Mouse (Mus musculus): ENCODE data around the gene Plppr1.
A peak's percentile ranks its signal among the peaks of the same experiment; 100 is the strongest.

Plppr1 gene

DNA sequence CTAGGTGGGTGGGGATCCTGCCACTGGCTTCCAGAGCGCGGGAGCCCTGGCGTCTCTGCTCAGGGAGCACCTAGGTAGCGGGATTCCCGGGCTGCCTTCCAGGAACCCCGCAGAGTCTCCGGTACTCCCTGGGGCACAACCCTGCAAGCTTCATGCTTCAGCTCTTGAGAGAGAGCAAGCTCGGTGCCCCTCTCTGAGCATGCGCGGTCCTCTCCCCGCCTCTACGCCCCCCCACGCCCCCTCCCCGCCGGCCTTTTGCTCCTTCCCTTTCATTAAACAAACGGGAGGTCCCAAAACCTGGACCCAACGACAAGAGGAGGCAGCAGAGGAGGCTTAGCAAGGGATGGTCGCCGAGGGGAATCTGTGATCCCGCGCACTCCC, at the start of gene Plppr1:
Gene Plppr1 (plus strand): TSS at position 253 of the 381 bp plus-strand sequence.
- DNase-seq: peak; percentile 41

DNA sequence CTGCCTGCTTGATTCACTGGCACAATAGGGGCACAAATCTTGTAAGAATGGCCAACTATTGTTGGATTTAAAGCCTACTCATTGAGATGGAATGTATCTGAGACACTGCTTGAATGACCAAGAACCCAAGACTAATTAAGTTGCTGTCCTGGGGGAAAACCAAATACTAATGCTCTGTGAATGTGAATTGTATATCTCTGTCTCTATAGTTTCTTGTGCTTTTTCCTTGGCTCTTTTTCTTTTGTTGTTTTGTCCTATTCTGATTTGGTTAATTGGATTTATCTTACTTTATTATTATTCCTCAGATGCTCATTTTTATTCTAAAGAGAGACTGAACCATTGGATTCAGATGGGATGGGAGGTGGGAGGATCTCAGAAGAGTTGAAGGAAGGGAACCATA, 42.4 kb upstream of the Plppr1 start:
- no peak for DNase-seq

- no peak for DNase-seq
Observed at GRCm38 (mm10) chr4:49023221-49023620, 35.9 kb upstream of the Plppr1 start.

GRCm38 (mm10) chr4:49038311-49038710, 20.8 kb upstream of the Plppr1 start:
- DNase-seq: no peak

- DNase-seq: no peak
Observed at GRCm38 (mm10) chr4:49039854-49040253, 19.2 kb upstream of the Plppr1 start.

GRCm38 (mm10) chr4:49041655-49042054, 17.4 kb upstream of the Plppr1 start:
- DNase-seq: peak; percentile 92

GRCm38 (mm10) chr4:49050628-49051027, 8.4 kb upstream of the Plppr1 start:
- no peak for DNase-seq

DNA sequence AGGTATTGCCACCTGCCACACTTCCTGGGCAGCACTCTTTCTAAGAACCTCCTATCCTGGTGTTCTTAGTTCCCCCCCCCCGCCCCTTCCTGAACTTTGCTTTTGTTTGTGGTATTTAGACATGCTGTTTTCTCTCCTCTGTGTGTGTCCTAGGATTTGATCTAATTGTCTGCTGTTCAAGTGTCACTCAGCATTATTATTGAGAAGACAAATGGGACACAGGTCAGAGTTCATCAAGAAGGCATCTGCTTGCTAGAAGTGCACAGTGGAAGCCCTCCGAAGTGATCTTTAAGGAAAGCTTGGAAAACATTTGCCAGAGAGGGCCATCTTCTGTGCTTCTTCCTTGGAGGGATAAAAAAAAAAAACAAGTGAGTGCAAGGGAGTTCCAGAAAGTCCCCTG, 1.2 kb upstream of the Plppr1 start:
- DNase-seq: no peak

DNA sequence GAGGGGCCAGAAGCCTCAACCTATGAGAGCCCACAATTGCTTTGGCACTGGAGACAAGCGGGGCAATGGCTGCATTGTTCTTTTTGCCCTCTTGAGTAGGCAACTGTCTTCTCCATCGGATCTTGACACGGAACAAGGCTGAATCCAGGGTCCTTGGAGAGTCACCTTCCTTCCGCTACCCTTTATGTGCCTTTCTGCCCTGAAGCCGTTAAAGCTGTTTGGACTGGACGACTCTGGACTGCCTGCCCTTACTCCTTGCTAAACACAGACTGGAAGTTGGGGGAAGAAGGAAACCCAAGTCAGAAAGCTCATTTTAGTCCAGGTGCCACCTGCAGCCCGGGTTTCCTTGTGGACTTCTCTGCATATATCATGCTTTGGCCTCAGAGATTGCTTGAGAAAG, 516 bp upstream of the Plppr1 start:
- DNase-seq: no peak

GRCm38 (mm10) chr4:49059402-49060381, 619 bp downstream of the Plppr1 start:
- DNase-seq: no peak

GRCm38 (mm10) chr4:49069471-49069870, 10.4 kb downstream of the Plppr1 start:
- no peak for DNase-seq

- peak; percentile 91 for DNase-seq
Observed at GRCm38 (mm10) chr4:49072886-49073285, 13.8 kb downstream of the Plppr1 start.

GRCm38 (mm10) chr4:49075881-49076280, 16.8 kb downstream of the Plppr1 start:
- DNase-seq: no peak

GRCm38 (mm10) chr4:49079399-49079798, 20.3 kb downstream of the Plppr1 start:
- no peak for DNase-seq

DNA sequence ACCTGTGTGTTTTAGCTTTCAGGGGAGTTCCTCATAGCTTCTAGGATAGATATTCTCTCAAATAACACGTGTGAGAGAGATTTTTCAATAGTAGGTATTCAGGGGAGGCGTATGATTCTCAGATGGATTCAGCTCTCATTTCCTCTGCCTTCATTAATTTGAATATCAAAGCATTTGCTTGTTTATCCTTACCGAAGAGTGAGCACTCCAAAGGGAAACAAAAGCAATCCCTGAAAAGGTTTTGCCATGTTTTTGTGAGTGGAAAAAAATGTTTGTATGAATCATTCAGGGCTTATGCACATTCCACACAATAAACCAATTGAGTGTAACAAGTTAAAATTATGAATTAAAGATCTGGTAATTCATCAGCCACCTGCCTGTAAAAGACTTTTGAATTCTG, 29.1 kb downstream of the Plppr1 start:
- no peak for DNase-seq

- no peak for DNase-seq
Observed at GRCm38 (mm10) chr4:49090461-49090860, 31.4 kb downstream of the Plppr1 start.

- DNase-seq: no peak
Observed at GRCm38 (mm10) chr4:49099448-49099847, 40.4 kb downstream of the Plppr1 start.

DNA sequence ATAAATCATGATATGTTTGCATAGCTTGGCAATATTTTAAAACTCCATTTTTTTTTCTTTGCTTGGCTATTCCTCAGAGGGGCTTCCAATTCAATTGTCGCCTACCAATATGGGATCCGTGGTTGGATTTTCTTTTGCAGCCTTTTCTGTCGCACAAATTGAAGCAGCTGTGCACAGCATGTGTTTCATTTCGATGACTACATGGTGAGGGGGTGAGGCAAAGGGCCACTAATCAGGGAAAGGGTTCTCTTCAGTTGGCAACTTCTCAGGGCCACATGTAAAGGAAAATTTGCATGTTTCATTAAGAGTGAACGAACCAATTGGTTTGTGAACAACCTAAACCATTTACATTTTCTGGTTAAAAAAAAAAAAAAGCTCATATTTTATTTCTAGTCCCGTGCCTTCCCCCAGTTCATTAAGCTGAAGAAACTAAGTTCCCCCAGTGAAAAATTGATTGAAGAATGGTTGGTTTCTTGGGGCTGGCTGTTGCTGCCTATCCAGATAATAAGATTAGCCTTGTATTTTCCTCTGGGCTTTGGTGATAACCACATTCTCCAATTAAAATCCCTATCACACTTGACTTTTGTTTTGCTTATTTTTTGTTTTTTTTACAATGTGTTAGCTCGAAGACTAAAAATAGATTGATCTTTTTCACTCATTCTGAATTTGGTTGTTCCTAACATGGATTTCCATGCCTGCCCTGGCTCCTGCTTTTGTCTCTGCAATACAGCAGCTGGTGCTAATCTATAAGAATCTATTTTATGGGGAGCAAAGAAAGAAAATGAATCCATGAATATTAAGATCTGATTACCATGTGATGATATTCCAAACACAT, 43.1 kb downstream of the Plppr1 start:
- no peak for DNase-seq

DNA sequence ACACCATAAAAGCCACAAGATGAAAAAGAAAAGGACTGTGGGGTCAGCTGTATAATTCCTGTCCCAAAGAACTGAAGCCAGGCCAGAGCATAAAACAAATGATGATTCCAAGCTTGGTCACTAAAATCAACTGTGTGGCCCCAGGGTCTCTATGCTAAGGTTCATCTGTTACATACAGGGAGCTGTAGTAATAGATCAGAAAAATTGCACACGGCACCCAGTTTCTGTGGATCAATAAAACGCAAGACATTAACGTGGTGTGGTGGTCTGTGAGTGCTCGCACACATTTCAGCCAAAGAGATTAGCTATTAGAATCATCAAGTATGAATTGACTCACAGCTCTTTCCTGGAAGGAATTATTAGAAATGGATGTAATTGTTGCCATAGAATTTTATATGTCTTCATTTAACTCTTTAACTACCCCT, 43.7 kb downstream of the Plppr1 start:
- DNase-seq: no peak

- no peak for DNase-seq
Observed at GRCm38 (mm10) chr4:49104860-49105259, 45.8 kb downstream of the Plppr1 start.

GRCm38 (mm10) chr4:49107895-49108294, 48.8 kb downstream of the Plppr1 start:
- no peak for DNase-seq

DNA sequence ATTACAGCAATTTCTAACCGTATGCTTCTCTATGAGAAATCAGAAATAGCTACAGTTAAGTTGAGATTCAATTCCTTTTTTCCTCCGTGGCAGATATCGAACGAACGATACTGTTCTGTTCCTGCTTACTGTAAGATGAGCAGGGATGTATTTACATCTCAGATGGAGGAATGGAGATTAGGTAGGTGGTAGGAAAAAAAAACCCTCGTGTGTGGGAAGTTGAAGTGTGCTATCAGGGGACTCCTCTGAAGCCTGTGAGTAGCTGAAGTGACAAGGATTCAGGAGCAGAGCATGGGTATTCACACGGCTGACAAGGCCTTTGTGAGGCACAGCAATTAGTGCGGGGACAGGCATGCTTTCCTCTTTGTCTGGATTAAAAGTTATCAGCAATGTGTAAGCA, 49.3 kb downstream of the Plppr1 start:
- DNase-seq: no peak

DNA sequence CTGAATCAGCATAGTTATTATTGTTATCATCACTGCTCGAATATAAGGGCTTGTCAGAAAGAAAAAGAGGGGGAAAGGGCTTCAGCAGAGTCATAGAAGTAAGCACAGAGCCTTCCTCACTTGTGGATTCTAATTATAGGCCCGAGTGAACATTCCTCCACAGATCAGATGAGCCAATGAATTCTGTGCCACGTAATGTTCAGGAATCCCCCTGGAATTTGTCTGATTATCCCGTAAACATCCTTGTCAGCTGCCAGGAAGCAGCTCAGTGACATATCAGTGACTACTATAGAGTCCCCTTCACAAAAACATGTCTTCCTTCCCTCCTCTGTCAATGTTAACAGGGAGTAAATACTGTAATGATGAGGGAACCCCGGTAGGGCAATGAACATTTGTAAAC, 50.9 kb downstream of the Plppr1 start:
- no peak for DNase-seq

DNA sequence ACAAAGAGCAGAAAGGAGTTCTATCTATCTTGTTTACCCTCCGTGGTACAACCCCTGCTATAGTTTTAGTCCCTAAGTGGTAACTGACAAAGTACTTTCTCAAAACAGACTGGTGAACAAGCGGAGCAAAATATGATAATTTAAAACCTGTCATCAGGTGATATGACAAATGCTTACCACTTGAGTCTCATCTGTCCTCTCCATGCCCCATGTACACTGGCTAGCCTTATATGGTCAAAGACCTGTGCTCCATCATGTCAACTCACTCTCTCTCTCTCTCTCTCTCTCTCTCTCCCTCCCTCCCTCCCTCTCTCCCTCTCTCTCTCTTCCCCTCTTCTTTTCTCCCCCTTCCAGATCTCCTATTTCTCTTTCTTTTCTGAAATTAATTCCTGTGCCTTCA, 59.8 kb downstream of the Plppr1 start:
- no peak for DNase-seq
